Mouse (Mus musculus): ENCODE results near the gene Spns1.

The Spns1 gene

DNA sequence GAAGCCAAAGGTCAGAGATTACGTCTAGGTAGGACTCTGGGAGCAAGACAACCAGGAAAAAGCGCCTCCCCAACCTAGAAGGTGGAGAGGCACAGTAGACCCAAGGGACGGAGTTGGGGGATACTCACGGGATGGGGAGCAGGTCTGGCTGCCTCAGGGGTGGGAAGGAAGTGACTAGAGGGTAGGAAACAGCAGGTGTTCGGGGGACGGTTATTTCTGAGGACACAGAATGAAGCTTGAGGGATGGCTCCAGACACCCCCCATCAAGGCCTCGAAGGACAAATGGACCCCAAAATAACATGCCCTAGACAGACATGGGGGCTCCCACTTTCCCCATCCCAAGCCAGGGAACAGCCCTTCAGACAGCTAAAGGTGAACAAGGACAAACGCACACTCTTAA, 8.9 kb downstream of the Spns1 start:
- DNase-seq: no peak

DNA sequence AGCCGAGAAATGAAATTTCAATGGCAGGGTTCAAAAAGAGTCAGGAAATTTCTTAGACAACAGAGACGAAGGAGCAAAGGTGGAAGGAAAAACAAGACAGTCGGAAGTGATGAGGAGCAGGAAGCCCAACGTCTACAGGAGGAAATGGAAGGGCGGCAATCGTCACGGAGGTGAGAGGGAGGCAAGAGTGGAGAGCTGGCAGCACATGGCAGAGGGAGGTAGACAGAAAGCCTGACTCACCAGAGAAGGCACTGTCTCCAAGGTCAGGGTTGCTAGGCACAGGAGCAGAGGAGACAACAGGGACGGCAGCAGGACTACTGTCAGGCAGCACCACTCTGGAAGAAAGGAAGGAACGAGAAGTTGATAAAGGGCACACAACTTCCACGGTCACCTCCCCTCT, 9.6 kb downstream of the Spns1 start:
- no peak for DNase-seq

DNA sequence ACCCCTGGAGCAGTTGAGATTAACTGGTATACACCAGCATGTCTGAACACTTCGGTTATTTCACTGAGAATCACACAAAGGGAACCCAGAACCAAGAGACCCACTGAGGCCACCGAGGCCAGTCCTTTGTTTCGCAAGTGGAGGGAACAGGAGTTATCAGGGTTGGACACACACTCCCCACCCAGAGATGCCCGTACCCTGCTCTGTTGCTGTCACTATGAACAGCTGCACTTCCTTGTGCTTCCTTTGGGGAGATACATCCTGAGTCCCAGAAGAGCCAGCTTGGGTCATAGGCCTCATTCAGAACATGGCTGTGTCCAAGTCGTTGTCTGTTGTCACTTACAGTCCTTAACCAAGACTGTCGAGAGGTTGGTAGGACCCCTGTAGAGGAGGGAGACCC, 14.2 kb downstream of the Spns1 start:
- no peak for DNase-seq

DNA sequence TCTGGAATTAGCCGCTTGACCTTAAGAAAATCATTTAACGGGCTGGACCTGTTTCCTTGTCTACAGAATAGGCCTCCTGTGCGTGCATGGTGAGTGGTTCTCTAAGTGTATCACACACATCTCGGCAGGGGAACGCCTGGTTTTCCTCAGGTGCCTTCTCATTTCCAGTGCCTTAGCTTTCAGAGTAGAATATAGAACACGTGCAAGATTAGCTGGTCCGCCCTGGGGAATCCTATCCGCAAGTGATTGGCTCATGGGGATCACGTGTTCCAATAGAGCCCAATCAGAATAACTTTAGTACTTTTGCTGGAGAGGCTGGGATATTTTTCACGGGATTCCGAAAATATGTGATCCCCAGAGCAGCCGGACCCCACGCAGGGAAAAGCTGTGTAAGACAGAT, 18.2 kb downstream of the Spns1 start:
- DNase-seq: no peak

DNA sequence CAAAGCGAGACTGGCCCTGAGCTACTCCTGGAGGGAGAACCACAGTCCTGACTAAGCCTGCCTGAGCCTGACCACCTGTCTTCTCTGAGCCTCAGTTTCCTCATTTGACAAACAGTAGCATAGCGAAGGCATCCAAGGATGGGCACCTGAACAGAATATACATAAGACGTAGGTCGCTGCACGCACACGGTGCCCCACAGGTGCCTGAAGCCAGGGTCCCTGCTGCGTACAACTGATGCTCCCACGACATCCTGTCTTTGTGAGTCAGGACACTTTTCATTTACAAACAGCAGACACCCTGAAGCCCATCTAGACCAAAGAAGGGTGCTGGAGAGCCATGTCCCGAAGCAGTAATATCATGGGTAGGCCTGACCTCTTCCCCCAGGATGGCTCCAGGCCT, 18.8 kb downstream of the Spns1 start:
- no peak for DNase-seq

DNA sequence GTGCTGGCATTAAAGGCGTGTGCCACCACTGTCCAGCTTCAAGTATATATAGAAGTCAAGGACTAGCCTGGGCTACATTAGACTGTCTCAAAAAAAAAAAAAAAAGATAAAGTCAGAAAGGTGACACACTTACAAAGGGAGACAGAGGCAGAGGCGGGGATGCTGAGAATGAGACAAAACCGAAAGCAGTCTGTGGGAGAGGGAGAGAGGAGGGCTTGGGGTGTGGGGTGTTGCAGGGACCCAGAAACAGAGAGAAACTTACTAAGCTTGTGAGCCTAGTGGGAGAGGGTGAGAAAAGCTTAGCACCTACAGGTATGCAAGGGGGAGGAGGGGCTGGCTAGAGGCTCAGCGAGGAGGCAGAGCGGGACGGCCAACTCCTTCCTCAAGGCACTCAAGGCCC, 19.4 kb downstream of the Spns1 start:
- DNase-seq: no peak

DNA sequence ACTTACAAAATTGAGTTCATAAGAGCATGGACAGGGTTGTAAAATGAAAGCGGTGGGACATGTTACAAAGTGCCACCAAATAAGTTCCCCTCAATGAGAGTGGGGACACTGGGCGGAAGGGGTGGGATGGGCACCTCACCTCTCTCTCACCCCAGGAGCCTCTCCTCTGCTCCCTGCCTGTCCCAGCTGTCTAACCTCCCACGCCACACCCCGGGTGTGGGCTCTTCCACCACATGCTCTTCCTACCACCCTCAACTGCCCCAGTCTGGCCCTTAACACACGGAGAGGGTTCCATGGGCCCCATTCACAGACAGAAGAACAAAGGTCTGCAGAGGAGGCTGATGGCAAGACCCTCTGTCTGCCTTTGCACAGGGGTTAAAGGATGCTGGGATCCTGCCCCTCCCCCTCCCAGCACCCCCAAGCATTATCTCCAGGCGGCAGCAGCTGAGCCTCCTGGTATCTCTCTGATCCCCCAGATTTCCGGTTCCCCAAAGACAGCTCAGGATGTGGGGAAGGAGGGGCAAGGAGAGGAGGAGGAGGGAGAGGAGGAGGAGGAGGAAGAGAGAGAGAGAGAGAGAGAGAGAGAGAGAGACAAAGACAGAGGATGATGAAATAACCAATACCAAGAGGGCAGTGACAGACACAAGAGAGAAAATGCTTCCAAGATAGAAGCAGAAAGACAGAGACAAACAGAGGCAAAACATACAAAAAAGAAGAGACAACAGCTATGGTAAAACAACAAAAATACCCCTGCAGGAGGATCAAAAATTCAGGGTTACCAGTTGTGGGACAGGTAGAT, 20.3 kb downstream of the Spns1 start:
- no peak for DNase-seq

DNA sequence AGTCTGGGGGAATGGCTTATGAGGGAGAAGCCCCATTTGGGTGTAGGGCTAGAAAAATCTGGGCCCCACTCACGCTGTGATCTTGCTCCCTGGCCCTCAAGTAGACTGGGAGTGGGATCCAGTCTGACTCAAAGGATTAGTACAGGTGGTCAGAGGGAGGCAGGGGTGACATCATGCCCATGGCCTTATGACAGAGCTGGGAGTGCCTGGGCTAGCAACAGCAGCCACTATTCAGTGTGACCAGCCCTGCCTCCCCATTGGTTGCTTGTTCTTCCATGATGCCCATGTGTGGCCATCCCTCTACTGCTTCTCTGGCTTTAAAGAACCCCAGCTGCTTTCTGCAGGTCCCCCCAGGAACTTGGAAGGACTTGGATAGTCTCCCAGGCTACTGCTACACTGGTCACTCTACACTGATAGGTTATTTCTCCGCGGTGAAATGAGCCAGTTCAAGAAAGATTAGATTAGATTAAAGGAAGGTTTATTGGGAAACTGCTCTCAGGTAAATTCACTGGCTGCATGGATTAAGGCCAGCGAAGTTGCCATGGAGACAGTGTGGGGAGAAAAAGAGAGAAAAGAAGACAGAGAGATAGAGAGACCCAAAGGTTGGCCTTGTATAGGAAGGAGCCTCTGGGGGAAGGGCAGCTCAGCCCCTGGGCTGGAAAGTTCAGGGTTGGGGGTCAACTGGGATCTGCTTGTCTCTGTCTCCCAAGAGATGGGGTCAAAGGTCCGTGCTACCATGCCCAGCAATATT, 21.2 kb downstream of the Spns1 start:
- no peak for DNase-seq

DNA sequence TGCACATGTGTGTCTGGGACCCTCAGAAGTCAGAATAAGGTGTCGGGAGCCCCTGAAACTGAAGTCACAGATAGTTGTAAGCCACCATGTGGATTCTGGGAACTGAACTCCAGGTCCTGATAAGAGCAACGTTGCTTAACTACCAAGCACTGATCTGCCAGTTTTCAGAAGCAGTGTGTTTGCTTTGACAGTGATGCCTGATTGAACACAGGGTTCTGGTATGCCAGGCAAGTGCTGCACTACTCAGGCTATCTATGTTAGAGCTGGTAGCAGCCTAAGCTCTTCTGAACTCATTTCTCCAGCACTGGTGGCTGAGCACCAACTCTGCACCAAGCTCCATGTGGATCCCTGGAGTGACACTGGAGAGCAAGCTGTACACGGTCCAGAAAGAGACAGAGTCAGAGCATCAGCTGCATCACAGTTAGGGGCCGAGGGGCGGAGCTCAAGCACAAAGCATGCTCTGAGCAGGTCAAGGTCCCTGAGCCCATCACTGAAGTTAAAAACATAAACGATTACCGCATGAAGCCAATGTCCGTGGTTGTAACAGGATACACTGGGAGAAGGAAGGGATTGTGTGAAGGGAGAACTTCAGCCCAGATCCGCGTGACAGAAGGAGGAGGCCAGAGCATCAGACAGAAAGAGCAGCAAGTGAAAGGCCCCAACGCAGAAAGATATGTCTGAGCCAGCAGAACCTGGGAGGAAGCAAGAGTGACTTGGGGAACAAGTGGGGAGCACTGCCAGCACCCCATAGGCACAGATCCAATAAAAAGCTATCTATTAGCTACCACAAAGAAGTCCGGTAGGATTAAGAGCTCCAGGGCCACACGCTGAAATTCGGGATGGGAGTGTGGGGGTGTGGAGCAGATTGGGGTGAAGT, 22.3 kb downstream of the Spns1 start:
- no peak for DNase-seq

DNA sequence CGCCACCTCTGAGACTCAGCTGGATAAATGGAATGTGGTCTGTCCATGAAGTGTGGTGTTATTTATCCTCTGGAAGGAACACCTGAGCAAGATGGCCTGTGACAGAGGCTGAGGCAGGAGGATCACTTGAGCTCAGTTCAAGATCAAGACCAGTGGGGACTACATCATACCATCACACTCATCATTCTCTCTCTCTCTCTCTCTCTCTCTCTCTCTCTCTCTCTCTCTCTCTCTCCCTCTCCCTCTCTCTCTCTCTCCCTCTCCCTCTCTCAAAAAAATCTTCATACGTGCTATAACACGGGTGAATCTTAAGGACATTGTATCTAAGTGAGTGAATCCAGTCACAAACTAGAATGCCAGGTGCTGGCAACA, 23.3 kb downstream of the Spns1 start:
- DNase-seq: no peak

DNA sequence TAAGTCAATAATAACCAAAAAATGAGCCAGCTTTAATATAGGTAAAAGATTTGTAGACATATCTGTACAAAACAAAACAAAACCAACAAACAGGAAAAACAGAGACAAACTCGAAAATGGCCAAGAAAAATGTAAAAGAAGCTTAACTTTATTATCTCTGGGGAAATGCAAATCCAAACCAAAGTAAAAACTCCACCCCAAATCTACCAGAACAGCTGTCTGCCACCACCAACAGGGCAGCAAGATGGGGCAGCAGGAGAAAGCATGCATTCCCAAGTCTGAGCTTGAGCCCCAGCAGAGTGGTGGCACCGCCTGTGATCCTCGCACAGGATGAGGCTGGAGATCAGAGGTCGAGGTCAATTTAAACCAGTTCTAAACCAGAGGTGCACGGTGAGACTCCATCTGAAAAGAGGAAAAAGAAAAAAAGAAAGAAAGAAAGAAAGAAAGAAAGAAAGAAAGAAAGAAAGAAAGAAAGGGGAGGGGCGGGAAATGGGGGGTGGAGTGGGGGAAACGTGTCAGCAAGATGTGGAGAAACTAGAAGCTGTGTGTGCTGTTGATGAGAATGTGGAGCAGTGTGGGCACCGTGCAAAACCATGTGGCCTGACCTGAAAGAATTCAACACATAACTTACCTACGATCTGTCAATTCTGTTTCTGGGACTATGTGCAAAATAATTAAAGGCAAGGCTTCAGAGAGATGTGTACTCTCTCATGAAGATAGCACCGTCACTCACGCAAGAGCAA, 23.8 kb downstream of the Spns1 start:
- DNase-seq: no peak

DNA sequence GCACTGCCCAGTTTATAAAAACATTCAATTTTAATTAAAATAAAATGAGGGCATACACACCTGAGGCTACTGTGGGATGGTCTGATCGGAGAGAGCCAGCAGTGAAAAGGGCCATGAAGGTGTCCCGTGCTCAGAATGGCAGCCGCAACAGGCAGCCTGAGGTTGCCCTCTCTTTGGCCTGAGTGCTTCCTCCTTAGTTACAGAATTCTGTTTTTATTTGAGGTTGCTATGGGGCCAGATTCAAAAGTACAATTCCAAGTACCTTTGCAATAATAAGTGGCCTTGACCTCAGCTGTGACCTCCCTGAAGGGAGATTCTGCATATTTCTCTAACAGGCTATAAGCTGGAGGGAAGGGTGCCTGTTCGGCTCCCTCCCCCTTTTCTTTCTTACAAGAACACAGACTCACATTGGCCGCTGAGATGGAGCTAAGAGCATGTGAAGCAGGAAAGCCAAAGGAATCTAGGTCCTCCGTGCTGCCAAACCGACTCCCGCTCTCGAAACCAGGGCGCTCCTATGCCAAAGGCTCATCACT, 25.8 kb downstream of the Spns1 start:
- no peak for DNase-seq

DNA sequence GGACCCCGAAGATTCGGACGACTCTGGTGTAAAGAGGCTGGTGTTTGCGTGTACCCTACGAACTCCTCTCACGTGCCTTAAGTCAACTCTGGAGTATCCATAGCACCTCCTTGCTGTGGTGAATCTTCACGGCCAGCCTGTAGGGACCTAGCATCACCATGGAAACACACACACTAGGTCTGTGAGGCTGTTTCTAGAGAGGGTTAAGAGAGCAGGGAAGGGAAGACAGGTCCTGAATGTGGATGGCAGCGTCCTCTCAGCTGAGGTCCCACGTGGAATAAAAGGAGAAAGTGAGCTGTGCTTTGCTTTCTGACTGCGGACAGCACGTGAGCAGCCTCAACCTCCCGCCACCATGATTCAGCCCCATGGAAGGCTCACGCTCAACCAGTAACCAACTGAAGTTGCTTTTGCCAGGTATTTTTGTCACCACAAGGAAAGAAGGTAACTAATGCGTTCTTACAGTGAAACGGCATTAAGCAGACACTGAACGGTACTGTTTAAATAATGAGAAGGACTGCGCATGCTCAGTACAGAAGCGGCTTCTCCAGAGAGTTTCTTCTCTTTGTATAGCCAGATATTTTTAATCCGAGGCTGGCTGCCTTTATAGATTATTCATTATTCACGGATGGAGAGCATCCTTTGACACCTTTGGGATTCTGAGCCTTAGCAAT, 26.4 kb downstream of the Spns1 start:
- no peak for DNase-seq

DNA sequence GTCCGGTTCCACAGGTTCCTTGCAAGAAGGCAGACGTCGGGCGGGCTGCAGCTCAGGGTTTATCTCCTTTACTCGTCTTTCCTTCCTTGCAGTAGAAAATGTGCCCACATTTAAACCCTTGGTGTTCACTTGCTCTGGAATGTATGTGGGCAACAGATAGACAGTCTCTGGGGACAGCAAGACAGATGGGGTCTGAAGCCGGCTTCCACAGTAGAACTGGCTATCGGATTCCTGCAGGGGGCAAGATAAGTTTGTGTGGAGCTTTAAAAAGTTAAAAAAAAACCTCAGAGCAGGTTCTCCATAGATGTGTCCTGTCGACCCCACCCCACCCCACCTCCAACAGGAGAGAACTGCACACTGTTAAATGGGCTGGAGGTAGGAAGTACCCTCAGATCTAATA, 29.0 kb downstream of the Spns1 start:
- no peak for DNase-seq

DNA sequence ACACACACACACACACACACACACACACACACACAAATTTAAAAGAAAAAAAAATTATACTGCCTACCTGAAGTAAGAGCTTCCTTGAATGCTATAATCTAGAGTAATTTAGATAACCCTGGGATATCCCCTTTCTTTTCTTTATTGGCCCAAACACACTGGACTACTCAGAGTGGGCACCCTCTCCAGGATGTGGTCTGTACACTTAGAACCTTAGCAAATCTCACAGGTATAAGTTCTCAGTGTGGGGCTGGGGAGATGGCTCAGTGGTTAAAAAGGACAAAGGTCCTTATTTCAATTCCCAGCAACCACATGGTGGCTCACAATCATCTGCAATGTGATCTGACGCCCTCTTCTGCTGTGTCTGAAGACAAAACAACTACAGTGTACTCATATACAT, 30.2 kb downstream of the Spns1 start:
- no peak for DNase-seq

DNA sequence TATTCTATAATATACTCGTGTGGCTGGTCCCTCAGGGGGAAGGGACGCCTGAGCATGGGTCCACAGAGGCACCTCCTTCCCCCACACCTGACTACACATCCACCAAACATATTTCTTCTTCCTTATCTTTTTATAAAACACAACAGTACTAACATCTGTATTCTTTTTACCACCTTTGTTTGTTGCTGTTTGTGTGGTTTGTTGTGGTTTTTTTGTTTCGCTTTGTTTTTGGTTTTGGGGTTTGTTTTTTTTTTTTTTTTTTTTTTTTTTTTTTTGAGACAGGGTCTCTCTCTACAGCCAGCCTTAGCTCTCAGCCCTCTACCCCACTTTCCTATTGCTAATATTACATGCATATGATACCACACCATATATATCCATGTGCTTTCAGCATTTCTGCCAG, 31.3 kb downstream of the Spns1 start:
- DNase-seq: no peak

DNA sequence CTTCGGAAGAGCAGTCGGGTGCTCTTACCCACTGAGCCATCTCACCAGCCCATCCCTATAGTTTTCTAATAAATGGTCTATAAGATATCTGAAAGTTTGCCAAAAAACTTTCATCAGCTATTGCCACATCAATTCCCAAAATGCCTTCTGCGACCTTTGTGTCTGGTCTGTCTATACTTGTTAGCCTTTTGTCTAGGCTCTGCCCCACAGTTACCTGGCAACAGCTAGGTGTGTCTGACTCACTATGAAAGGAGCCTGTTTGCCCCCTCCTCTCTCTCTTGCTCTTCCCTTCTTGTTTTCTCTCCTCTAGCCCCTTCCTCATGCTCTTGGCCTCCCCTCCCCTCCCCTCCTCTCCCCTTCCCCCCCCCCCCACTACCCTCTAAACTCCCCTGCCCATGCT, 31.7 kb downstream of the Spns1 start:
- no peak for DNase-seq

DNA sequence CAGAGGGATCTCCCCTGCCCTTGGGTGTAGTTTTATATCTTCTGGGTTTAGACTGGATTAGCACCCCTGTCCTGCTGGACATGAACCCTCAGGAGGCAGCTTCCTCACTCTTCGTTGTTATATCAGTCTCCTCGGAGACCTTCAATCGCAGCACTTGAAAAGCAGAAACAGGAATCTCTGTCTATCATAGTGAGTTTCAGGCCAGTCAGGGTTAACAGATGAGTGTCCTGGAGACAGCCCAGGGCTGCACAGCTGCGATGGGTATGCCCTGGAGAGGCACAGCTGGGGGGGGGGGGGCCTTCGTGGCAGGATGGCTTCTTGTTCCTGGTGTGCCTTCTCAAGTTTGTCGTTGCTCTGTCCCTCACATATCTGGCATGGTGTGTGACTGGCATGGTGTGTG, 36.4 kb downstream of the Spns1 start:
- no peak for DNase-seq

DNA sequence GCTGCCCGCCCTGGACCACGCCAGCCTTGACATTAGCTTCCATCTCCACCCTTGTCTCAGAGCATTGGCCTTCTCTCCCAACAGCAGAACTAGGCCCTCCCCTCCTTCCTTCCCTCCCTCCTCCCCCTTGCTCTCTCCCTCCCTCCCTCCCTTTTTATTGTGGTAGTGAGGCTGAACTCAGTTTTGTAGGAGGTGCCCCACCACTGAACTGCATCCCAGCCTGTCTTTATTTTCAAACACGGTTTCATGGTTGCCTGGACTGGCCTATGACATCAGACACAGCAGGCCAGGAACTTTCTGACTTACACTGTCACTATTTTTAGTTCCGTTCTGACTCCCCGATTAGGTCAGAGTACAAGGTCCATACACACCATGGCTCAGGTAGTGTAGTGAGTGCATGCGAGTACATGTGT, 37.0 kb downstream of the Spns1 start:
- no peak for DNase-seq

DNA sequence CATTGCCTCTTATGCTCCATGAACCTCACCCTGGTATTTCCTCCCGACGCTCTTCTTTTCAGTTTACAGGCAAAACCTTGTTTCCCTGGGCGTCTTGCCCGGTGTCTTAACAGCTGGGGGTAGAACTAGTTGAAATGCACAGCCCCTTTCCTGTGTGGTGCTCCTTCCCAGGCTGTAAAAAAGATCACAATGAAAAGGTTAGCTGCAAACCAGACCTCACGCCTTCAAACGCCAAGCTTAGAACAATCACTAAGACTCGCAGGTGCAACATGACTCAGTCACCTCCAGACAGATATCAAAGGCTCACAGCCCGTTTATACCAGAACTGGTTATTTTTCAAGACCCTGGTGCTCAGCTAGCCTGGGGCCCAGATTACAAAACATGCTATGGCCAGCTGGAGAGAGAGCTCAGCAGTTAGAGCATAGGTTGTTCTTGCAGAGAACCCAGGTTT, 37.7 kb downstream of the Spns1 start:
- no peak for DNase-seq

DNA sequence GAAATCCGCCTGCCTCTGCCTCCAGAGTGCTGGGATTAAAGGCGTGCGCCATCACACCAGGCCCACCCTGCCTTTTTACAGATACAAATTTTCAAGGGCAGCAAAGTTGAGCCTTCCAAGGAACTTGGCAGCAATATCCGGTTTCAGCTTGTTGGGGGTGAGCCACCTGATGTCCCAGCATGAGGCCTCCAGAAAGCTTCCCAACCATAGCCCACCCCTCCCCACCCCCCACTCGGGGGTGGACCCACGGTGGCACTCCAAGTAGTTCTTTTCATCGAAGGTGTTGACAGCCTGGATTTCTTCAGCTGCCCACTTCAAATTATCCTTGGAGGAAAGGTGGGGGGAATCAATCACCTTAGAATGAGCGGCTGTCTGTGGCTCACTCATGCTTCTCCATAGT, 38.3 kb downstream of the Spns1 start:
- DNase-seq: no peak

DNA sequence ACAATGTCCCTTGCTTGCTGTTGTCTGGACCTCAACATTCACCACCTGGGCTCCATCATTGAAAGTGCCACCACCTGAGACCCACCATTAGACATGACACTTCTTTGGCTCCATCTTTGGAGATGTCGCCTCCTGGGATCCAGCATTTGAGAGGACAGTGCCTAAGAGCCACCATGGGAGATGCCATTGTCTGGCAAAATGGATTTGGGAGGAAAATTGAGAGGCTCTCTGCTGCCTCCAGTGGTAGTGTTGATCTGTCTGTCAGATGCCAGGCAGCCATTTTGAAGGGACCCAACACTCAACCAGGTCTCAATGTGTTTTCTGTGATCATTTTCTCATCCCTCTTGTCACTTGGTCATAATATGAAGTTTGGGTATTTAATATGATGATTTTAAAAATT, 41.7 kb downstream of the Spns1 start:
- no peak for DNase-seq
